Mouse (Mus musculus) gastrocnemius, adult 18-20 months (tissue): ENCODE data around the gene Tinf2. TPM values are rescaled to one million over a fixed set of nuclear protein-coding genes. Genes with fewer than 3 reads are reported as not detected.

Experiments
- DNase-seq: peaks from one replicate; pipeline ENCODE4 v3.0.0; 2021; ENCODE audit warnings: low spot score
- long read RNA-seq, 2 experiments: library from polyadenylated mRNA; stranded (forward); transcript quantifications; one replicate each; pipeline ENCODE4 v2.0.0; 2021
- total RNA-seq, 2 experiments: library from RNA; stranded (reverse); gene quantifications; 2 replicates each; pipeline ENCODE4 v1.2.3; 2021

Gene Tinf2
- total RNA-seq, result 10 to 100 TPM; 12.1 to 15.7 TPM
- long read RNA-seq, experiment 1, transcript Tinf2-201 (9 exons, 2,956 nt), result major isoform, 7 of 8 reads
- long read RNA-seq, experiment 1, partial matches to known transcripts, result 0 of 8 reads
- long read RNA-seq, experiment 1, other reads (novel, unspliced or antisense), result 1 of 8 reads
- long read RNA-seq, experiment 2, transcript Tinf2-201 (9 exons, 2,956 nt), result major isoform, 7 of 7 reads
- long read RNA-seq, experiment 2, partial matches to known transcripts, result 0 of 7 reads
- long read RNA-seq, experiment 2, other reads (novel, unspliced or antisense), result 0 of 7 reads

DNA sequence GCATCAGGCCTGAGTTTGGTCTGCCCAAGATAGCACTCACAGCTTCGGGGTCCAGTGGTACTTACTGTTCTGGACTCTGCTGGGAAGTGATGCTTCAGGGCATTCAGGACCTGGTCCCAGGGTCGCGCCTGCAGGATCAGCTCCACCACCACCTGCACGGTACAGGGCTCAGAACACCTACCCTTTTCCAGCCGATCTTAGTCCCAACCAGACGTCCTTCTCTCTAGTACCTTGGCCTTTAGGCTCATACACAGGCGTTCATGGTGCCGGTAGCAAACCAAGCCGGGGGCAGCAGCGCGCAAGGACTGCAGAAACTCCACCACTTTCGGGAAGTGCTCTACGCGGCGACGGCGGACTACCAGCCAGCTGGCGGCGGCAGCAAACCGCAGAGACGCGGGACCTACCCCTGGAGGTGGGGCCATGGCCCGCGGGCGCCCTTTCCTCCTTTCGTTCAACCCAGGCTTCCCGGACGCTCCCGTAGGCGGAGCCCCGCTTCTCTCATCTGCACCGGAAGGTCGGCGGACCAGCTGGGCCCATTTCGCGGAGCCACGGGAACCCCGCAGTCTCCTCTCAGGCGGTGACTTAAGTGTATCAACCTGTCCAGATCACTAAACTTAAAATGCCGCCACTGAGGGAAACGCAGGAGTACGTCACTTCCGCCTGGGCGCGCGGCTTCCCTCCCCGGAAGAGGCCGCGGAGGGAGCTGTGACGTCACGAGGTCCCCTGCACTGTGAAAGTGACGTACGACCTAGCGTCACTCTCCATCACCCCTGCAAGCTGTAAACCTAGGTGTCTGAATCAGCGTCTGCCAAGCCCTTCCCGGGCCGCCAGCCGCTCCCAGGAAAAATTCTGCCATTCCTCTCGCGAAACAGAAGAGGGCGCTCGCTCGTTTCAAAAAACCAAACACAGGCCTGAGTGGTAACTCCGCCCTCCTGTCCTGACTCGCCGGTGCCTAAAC is at the start of gene Tinf2:
TSS of gene Tinf2 (minus strand) at position 661 of the 958 bp plus-strand sequence.
- DNase-seq, result peak; percentile 93

DNA sequence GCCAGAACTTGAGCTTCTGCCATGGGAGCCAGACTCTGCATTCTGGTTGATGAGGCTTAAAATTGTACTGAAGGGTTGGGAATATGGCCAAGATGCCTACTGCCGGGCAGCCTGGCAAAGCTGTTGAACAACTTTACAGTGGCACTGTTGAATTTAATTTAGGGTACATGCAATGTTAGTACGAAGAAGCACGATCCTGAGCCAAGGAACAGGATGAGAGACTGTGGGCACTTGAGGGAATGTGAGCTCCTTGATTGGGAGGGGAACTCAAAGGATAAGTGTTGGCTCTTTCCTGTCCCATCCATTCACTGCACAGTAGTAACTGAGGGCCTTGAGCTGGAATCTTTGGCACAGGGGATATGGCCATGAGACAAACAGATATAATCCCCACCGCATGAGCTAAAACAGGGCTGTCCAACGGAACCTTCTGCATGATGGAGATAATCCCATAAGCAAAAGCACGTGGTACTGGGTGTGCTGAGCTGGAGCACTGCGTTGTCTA is 49.0 kb upstream of the Tinf2 start:
- no peak for DNase-seq

DNA sequence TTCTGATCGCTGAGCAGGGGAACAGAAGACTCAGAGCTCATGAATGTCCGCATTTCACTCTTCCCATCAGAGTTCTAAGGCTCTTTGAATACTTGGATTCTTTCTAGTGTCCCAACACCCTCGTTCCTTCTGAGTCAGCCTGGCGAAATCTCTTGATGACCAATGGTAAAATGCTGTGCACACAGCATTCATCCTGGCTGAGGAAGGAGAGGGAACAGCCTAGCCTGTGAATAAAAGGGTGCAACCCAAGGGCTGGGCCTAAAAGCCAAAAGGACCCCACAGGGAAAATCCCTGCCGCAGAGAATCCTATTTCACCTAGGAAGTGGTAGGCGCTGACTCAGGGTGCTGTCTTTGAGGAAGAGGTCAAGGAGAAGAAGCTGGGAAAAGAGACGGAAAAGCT is 48.5 kb upstream of the Tinf2 start:
- DNase-seq, result no peak

DNA sequence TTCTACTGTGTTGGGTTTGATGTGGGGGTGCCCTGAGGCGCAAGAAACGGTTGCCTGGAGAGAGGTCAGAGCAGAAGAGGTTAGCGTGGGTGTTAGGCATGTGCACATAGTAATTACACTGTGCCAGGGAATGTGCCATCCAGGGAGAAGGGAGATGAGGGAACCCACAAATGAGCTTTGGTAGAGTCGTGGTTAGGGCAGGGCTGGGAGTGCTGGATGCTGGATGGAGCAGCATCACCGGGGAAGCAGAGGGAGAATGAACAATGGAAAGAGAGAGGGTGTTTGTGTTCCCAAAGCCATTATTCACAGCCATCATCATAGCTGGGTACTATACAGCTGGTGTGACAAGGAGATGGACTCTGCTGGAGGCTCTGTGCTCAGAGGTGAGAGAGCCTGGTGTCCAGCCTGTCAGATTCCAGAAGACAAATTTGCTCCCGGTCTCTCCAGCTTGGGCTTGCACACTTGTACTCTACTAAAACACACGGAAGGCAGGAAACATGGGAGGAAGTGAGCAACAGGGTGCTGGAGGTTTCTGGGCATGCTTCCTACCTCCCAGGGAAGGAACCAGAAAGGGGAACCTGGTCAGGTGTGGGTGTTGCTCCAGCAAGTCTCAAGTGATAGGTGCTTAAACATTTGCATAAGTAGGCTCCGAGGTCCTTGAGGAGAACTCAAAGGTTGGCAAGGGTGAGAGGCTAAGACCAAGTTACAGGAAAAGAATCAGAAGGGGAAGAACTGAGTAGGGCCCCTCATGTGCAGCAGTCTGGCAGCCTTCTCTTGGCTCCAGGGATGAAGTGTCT is 46.5 kb upstream of the Tinf2 start:
- no peak for DNase-seq

DNA sequence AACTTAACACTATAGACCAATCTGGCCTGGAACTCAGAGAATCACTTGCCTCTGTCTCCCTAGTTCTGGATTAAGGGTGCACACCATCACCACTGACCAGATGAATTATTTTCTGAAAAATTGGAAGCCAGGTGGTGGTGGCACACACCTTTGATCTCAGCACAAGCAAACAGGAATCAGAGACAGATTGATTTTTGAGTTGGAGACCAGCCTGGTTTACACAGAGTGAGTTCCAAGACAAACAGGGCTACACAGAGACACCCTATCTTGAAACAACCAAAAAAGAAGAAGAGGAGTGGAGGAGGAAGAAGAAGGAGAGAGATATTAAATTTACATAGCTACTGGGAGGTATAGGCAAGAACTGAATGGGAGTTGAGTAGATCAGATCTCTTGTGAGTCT is 44.6 kb upstream of the Tinf2 start:
- DNase-seq, result no peak

DNA sequence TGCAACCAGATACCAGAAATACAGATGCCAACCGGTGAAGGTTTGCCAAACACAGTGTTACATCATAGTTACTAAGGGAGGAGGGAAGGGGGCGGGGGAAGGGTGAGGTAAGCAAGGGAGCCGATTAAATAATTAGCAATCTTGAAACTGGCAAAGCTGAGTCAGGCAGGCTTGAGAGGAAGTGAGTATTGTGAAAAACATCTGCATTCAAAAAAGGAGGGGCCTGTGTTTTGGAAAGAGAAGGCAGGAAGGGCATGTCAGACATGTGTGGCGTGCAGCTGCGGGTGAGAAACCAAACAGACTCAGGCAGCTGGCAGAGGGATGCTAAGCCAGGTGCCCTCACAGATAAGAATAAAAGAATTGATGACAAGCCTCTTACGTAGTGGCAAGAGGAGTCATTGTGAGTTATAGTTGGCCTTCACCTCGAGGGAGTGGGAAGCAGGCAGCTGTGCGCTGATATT is 42.8 kb upstream of the Tinf2 start:
- DNase-seq, result peak; percentile 21

DNA sequence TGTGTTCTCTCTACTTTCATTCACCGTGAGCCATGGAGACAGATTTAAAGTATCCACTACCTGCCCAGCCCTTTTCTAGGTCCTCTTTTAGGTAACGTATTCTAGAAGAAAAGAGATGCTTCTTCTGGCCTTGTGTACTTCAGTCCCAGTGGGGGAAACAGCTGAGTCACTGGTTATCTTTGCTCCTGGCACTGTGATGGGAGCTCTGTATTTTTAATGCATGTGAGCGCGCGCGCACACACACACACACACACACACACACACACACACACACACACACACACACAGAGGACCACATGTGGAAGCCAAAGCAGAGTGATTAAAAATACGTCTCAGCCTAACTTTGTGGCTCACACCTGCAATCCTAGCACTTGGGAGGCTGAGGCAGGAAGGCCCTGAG is 41.8 kb upstream of the Tinf2 start:
- DNase-seq, result no peak

DNA sequence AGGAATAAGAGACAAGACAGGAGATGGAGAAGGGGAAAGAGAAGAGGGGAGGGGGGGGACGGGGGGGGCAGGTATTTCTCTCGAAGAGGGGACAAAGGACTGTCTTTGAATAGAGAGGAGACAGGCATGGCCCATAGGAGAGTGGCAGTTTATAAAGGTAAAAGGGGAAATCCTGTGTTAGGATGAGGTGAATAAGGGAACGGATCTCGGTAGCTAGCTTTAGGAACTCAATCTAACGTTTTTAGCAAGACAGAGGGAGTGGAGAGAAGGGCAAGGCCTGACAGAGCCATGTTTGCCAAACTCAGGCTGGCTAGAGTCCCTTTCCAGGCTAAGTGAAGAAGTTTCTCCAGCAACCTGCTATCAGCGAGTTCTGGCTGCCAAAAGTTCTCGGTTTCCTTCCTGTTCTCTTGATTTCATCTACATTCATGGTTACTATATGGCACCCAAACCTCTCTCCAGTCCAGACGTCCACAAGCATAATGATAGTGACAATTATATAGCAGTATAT is 40.9 kb upstream of the Tinf2 start:
- DNase-seq, result no peak

DNA sequence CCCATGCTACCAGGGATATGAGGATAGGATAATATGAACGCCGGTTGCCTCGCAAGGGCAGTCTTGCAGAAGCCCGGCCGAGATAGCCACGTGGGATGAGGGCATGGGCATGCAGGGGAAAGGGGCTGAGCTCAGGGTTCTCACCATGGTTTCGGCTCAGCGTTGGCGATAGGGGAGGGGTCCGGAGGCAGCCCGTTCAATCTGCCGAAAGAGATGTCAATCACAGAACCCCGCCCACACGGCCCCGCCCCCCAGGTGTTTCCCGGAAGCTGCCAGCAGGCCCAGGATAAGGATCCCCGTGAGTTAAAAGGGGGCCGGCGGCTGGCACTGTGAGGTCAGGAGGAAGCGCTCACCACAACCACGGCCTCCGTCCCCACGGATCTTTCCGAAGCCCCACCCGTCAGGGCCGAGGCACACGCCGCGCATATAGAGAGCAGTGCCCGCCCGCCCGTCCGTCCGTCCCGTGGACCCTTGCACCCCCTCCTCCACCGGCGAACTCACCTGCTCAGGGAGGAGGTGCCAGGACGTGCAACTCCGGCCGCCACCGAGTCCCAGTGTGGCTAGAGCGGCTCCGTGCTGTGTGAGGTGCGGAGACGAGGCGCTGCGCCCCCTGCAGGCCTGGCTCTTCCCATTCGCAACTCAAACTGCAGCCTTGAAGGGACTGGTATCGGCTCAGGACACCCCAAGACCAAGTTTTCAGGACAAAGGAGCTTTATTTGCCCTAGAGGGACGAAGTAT is 40.2 kb upstream of the Tinf2 start, which contains the start of gene Rabggta:
TSS of gene Rabggta (minus strand) at position 564 of the 738 bp plus-strand sequence.
- peak; percentile 88 for DNase-seq

DNA sequence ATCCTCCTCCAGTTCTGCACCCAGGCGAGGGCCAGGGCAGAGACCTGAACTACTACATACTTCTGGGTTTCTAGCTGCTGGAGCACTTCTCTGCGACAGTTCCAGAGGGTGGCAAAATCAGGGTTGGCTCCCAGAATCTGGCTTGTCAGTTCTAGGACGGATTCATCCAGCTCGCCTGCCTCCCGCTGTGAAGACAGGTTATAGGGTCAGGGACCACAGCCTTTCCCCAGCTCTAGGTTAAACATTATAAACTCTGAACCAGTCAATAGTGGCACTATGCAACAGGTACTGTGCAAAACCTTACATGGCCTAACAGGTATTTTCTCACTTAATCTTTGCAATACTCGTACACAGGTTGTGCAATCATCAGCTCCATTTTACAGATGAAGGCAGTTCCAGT is 39.5 kb upstream of the Tinf2 start:
- no peak for DNase-seq

DNA sequence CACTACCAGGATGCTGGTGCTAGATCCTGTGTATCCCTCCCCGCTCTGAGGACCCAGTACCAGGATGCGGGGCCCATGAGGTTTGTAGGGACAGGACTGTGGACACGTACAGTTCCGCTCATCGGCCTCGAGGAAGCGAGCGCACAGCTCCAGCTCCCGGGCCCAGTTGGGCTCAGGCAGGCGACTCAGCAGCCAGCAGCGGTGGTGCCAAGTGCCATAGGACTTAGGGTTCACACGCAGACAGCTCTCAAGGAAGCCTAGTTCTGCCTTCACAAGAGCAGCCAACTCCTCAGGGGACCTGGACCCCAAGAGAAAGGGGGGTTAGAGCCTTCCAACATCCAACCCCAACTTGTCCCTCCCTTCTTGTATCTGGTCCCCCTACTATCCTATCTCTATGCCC is 39.0 kb upstream of the Tinf2 start:
- DNase-seq, result no peak

DNA sequence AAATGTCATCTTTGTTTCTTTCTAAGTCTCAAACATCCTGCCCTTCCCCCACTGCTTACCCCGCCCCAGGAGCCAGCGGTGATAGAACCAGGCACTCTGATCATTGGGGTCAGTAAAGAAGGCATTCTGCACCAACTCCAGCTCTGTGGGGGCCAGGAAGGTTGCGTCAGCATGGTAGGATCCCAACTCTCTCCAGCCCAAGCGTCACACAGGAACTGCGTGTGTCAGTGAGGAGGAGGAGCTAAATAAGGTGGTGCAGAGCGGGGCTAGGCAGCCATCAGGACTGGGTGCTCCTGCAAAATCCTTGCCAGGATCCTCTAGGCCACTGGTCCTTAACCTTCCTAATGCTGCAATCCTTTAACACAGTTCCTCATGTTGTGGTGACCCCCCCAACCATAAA is 38.1 kb upstream of the Tinf2 start:
- DNase-seq, result no peak

DNA sequence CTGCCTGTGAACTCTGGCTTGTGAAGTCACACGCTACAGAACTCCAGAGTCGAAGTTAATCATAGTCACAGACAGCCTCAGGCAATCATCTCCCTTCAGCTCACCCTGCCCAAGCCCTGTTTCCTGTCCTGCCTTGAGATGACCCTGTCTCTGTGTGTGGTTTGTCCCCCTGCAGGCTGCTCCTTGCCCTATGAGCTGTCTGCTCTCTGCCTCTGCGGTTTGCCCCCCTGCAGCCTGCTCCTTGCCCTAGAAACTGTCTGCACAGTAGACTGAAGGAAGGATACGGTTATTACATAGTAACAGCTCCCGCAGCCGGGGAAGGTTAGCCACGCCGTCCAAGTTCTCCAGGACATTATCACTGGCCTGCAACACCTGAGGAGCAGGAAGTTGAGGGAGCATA is 35.3 kb upstream of the Tinf2 start:
- DNase-seq, result no peak

DNA sequence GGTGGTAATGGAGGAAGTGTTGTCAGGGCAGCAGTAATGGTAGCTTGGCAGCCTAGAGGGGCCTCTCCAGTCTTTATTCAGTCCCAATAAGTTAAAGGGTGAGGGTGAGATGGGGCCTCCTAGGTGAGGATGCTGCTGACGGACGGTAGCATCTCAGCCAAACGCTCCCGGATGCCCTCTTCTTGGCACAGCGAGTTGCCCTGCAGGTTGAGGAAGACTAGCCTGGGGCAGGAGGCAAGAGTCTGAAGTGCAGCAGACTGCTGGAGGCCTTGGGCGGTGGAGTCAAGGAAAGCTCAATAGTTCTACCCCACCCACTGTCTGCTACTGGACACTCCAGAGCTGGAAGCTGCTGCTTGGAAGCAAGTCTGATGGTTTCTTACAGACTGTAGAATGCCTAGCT is 34.7 kb upstream of the Tinf2 start:
- DNase-seq, result no peak

DNA sequence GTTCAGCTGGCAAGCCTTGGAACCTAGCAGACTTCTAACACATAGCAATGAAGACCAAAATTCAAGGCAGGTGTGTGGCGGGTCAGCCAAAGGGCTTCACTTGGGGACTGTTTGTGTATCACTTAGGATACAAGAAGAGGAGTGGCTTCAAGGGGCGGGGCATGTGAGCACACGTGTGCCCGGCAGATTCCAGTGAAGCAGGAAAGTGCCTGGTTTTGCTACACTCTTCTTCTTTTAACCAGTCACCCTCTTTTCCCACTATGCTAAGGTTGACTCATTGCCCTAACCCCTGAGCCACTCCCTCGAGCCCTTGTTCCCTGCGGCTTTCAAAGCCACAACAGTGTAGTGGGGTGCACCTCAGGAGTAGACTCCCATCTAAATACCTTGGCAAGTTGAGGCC is 33.3 kb upstream of the Tinf2 start:
- DNase-seq, result no peak

DNA sequence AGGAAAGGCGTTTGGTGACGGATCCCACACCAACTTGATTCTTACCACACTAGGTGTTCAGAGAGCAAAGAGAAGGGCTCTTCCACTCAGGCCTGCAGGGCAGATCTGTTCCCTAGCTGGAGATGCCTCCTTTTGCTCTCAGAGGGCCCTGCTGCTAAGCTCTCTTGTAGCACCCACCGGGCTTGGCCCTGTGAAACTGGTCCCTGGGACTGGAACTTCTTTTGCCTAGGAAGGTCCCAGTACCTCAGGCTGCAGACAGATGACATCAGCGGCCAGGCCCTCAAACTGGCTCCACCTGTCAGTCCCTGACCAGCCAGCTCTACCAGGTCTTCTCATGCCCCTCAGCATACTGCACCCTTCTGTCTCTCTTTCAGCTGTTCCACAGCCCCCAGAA is 32.1 kb upstream of the Tinf2 start, which contains the start of gene Tgm1:
TSS of gene Tgm1 (minus strand) at position 198 of the 394 bp plus-strand sequence.
- no peak for DNase-seq

DNA sequence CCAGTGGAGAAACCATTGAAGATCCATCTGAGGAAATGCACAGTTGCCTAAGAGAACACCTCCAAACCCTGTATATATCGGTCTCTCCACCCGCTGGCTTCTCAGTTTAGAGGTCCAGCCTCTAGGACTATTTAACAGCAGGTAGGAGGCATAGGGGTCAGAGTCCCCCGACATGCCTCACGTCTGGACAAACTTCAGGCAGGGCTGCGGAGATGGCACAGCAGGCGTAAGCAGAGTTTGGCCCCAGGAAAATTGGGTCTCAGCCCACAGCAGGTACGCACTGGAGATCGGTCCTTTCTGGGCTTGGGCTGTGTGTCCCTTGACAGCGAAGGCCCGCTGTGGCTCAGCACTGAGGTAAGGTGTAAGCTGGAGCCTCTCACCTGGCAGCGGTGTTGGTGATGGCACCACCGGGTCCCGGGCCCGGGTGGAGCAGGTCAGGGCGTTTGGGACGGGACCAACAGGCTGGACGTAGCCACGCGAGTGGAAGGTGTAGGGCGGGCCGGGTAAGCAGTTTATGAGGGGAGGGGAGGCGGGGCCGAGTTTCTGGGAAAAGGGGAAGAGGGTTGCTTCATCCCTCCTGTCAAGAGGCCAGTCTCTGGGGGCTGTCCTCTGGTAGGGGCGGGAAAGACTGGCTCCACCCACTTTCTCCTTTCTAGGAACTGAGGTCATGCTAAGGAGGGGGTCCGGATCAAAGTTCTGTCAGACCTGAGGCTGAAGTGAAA is 31.5 kb upstream of the Tinf2 start:
- peak; percentile 18 for DNase-seq

DNA sequence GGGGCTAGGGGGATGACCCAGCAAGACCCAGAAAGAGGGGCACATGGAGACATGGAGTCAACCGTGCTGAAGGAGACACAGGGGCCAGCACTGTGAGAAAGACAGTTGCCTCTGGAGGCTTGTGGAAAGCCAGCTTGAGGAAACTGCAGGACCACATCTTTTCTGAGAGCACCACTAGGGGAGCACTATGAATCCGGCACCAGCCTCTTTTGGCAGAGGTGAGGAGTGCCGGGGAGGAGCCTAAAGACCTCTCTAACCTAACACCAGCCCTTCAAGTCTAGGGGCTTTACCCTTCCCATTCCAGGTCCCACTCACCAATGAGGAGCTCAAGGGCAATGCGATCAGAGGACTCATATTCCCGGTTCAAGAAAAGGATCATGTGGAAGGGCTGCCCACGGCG is 30.2 kb upstream of the Tinf2 start:
- no peak for DNase-seq

DNA sequence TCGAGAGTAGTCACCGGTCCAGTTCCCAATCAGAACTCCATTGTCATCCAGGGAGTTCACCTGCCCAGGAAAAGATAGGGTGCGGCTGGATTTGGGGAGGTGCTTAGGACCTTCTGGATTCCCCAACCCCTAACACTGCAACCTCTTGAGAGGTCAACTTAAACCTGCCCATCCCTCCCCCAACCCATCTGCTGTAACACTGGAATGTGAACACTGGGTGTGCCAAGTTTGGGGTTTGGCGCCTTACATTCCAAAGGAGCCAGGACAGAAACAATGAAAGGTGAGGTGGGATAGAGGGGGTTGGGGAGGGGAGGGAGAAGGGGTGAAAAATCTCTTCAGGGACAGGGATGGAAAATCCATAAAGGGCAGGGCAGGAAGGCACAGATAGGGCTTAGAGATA is 27.9 kb upstream of the Tinf2 start:
- no peak for DNase-seq

DNA sequence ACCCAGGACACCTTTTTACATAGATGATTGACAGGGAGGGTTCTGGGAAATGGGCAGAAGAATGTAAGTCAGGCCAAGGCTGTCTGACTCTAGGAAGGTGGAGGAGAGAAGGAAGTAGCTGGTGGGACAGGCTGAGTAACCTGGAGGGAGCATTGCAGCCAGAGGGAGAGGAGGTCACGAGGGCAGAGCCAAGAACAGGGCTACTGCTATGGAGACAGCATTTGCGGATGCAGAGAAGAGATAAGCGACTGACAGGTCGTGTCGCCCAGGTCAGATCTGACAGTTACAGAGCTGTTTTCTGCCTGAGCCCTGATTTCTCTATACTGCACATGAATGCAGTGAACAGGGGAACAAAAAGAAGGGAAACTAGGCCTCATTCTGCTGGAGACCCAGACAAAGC is 25.8 kb upstream of the Tinf2 start:
- no peak for DNase-seq
